Mouse (Mus musculus) c-Kit-positive CD71-negative TER-119-negative erythroid progenitor cells, embryonic 14.5 days (primary cell): Measurements from ENCODE around the gene Faf1.

ENCODE experiments used
- DNase-seq: peaks from one replicate; pipeline ENCODE4 v3.0.0-alpha.2; 2013; ENCODE audit warnings: low read depth

Faf1 gene

DNA sequence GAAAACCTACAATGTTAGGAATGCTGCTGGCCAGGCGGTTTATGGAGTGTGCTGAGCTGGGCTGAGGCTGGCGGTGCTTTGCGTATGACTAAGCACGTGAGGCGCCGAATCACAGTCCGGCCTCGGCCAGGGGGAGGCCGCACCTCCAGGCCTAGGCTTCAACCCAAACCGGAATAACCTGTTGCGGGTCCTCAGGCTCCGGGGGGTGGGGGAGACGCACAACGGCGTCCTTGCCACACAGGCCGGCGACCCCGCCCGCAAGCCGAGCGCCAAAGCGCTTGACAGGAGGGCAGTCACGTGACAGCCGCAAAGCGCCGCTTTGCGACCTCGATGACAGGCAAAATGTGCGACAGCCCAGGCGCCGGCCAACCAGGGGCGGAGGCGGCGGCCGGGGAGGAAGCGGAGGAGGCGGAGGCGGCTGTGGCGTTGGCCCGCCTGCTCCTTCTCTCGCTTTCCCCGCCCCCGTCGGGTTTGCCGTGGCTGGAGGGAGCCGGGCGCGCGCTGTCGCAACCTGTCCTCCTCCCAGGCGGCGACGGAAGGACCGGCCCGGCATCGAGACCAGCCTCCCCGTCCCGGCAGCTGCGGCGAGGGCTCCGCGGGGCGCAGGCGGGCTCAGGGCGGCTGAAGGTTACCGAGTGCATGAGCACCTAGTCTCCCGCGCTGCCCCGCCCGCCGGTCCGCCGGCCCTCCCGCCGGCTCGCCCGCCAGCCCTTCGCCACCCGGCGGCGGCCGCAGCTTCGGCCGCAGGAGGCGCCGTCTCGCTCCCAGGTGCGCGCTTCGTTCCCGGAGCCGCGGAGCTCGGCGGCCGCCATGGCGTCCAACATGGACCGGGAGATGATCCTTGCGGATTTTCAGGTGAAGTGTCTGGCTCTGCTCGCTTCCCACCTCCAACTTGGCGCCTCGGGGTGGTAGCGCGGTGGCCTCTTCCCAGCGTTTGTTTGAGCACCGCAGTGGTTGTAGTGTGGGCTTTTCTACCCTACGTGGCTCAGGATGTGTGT, at the start of gene Faf1:
Gene Faf1, plus strand, starts transcription at position 371 of the 998 bp plus-strand sequence.
- peak; percentile 92 for DNase-seq

DNA sequence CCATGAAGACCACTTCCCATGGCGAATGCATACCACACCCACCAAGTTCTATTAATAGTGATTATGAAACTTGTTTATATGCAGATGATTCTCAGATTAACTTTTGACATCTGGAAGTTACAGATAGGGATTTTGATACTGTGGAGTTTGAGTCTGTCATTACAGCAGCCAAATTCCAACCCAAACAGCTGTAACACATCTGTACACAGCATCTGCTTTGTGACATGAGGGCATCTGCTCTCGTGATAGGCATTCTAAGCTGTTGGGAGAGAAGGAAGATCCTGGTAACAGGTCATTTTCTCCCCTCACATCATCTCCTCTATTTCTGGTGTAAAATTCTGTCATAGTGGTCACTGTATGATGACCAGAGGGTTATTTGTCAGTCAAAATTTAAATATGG, 46.2 kb upstream of the Faf1 start:
- no peak for DNase-seq

DNA sequence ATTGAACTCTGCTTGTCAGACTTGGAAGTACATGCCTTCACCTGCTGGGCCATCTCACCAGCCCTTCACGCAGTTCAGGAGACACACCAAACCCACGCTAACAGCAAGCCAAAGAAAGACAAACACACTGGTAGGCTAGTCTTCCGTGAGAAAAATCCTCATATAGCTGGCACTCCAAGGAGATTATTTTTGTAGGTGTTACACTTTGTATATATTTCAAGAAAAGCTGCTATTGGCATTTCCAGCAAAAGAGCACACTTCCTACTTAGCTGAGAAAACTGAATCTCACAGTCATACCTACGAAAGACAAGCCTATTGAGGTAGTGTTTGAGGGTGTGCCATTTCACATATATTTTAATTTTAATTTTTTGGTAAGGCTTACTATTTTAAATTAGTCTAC, 45.4 kb upstream of the Faf1 start:
- no peak for DNase-seq

DNA sequence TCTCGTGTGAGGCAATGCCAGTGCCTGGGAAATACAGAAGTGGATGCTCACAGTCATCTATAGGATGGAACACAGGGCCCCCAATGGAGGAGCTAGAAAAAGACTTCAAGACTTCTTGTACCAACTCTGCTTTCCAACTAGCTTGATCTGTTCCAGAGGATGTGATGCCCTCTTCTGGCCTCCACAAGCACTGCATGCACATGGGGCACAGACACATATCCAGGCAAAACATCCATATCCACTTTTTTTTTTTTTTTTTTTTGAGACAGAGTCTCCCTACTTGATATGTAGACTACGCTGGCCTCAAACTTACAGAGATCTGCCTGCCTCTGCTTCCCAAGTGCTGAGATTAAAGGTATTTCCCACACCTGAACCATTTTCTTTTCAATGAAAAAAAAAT, 41.4 kb upstream of the Faf1 start:
- DNase-seq, result no peak

DNA sequence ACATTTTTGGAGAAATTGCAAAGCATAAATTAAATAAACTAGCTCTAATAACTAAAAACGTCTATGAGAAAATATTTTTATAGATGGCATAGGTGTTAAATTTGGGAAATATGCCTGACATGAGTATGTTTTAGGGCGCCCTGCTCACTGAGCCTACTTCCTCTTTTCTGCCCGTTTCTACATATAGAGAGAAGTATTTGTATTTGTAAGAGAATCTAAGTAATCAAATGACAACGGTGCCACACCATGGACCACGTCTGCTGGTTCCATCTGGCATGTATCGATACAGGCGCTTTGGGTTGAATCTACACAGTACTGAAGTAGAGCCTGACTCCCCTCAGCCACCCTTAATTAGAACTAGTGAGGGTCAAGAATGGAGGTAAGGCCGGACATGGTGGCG, 37.0 kb upstream of the Faf1 start:
- no peak for DNase-seq

DNA sequence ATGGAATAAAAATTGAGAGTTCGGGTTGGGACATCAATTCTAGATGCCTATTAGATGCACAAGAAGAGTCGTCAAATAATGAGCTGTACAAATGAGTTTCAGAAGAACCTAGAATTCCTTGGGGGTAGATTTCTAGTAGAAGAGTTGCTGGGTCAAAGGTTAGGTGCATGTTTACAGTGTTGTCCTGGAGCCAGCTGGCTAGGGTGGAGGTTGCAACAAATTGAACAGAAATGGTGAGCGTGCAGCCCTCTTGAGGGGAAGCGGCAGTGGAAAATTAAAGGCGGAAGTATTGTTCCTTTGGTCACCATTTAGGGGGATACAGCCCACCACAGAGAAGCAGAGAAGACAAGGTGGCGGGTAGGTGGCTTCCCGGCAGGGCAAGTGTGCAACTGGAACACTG, 36.2 kb upstream of the Faf1 start:
- DNase-seq, result no peak

DNA sequence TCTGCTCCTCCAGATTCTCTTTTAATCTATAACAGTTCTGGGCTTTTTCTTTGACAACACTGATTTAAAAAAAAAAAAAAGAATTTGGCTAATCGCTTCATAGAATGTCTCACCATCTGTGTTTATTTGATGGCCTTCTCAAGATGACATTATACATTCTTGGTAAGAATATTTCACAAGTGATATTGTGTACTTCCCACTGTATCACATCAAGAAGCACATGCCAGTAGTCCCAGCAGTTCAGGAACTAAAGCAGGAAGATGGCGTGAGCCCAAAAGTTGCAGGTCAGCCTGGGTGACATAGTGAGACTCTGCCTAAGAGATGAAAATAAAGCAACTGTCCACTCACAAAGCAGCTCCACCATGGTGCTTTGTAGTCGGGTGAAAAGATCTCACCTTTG, 34.9 kb upstream of the Faf1 start:
- DNase-seq, result no peak

DNA sequence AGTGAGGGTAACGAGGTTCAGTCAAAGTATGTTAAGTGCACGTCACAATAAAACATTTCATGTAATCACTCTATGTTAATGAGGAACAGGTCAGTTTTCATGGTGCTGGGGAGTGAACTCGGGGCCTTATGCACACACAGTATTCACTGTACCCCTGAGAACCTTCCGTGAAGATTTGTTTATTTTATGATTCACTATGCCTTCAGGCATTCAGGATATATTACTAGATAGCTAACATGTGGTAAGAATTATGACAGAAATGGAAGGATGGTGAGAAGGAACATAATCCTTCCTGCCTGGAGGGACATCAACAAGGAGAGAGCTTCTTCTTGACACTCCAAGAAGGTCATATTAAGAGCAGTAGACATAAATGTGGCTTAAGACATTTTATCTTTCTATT, 29.1 kb upstream of the Faf1 start:
- DNase-seq, result no peak

DNA sequence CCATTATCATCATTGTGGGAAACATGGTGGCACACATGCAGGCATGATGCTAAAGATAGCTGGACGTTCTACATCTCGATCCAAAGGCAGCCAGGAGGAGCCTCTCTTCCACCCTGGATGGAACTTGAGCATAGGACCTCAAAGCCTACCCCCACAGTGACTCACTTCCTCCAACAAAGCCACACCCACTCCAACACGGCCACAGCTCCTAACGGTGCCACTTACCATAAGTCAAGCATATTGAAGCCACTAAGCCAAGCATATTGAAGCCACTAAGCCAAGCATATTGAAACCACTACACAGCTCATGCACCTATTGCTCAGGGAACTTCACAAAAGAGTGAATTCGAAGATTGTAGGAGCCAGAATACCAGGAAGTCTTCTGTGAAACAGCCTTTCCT, 27.1 kb upstream of the Faf1 start:
- no peak for DNase-seq

DNA sequence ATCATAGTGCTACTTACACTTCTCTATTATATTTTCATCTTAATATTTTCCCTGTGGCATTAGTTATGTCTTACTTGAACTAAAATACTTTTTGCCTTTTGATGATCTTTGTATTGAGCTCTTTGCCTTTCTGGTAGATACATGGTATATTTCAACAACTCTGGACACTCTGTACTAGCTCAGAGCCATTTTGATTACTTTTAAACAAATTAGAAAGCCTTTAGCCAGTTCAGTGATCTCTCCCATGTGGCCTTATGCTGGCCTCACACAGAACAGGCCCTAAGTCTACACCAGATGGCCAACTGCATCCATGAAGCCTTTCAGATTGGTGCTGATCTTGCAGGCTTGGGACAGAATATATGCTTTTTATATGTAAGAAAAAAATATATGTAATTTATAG, 23.1 kb upstream of the Faf1 start:
- DNase-seq, result no peak

DNA sequence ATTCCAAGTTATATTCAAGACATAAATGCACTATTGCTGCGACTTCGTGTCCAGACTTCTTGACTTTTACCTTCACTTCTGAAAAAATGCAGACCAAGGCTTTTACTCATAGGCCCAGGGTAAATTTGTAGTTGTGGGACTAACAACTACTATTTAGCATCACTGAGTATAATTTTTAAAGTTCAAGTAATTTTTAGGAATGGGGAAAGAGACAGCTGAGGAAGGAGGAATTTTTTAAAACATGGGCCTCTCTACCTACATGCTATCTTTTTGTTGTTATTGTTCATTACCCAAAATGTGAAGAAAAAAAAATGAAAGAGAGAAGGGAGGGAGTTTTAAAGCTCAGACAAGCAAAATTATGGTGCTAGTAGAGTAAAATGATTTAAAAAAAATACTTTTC, 21.7 kb upstream of the Faf1 start:
- DNase-seq, result no peak

DNA sequence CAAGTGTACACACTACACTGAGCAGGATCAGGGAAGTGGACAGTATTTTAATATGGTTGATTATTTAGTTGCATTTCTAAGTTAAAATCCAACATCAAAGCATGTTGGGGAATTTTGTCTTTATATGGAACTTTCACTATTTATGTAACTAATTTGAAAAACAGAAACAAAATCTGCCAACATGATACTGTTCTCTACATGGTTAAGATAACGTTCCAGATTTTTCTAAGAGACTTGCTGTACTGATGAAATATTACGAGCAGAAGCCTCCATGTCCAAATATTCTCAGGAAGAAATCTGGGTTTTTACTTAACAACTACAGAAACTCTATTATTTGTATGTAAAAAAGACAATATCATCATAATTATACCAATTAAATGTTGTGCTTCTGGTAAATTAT, 20.6 kb upstream of the Faf1 start:
- no peak for DNase-seq

DNA sequence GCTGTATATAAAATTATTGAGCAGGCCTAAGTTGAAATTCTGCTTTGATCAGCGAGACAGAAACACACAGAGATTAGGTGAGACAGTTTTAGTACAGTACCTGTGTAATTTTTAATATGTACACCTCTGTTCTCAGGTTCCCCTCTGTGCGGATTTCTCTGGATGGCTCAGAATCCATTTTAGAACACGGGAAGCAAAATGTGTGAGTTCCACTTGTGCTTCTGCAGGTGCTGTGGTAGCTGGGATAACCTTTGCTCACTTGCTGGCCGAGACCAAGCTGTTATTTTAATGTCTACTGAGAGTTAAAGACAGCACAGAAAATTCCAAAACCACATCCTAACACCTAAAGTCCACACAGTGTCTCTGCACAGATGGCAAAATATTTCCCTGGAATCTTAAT, 20.1 kb upstream of the Faf1 start:
- DNase-seq, result no peak

DNA sequence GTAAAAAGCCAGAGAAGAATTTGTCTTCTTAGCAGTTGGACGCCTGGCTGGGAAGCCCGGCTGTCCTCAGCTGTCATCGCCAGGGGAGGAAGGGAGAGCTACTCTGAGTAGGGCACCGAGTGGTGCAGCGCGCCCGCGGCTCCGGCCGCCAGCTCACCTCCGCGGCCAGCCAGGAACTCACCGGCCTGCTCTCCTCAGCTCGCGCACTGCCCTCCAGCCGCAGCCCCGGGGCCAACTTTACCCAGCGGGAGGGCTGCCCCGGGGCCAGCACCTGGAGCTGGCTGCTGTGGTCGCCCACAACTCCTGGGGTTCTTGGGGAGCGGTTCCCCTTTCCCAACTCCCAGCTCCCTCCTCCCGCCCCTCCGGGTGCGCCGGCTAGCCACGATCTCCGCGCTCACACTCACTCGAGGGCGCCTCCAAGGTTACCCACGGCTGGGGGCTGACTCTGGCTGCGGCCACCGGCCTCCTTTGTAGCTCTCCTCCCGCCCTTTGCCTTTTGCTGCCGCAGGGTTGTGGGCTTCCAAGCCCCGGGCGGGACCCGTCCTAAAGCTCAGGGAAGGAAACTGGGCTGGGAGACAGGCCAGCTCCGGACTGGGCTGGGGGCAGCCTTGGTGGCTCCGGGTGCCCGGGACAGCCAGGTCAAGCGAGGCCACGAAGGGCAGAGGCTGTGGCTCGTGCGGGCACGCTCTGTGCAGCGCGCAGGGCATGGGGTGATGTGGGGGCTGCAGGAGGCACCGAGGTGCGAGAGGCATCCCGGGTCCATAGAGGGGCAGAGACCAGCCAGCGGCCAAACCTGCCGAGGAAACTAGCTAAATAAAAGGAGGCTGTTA, 19.2 kb upstream of the Faf1 start:
- no peak for DNase-seq

DNA sequence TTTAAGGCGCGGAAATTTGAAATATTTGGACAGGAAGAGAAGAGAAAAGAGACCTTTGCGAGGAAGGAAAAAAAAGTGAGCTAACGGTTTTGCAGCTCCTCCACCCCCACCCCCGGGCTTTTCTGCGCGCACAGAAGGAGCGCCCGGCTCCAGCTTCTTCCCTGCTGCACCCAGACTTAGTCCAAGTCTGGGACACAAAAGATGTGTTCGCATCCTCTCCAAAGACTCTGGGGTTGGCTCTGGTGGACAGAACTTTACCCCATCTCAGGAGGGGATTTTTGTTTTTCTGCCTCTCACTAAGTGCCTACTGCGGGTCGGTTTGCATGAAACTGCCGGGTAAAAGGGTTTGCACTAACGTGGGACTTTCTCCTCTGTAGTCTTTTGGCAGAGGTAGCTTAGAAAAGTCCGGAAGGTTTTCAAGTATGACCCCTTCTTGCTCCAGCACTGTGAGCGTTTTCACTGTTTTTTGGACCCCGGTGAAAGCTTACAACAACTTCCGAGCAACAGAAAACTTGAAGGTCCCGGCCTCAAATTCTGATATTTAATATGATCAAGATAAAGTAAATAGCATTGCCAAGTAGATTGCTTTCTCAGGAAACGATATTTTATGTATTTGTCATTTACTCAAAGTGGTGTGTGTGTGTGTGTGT, 18.4 kb upstream of the Faf1 start:
- DNase-seq, result no peak

DNA sequence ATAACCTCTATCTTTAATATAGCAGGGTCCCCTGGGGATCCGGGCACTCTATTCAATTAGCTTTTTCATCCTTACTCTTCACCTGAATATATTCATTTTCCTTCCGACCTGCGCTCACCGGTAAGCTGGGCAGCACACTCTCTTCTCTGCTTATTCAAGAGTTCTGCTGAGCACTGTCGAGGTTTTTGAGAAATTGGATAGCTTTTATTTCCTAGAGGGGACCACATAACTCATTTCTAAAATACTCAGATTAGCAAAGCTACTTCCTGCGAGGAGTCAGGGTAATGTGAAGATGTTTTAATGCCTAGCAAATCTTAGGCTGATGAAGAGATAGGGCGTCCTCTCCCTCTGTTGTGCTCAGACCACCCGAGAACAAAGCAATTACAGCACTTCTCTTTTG, 17.6 kb upstream of the Faf1 start:
- no peak for DNase-seq

DNA sequence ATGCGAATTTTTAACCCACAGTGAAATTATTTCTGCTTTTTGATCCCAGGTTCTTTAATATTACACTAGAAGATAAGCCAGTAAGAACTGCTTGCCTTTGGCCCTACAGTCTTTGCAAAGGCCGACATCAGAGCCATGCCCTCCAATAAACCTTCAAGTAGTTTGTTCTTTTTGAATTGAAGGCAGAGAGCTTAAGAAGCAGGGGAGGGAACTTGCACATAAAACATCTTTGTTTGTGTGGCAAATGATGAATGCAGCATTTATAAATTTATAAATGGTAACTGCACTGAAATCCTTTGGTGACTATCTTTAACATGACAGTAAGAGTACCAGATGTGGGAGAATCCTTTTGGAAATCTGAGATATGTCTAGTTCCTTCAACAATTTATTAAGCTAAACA, 16.8 kb upstream of the Faf1 start:
- DNase-seq, result no peak

DNA sequence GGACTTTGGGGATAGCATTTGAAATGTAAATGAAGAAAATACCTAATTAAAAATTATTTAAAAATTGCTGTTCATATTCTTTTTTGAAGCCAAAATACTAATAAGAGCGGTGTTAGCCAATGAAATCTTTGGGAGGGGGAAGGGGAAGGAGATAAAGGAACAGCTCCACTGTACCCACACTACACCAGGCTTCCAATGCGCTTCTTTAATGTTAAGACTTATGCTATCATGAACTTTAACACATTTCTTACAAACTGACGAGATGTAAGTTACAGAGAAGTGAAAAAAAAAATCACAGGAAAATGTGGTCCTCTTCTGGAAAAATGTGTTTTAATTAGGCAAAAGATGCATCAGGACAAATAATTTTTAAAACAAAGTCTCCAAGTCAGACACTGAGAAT, 15.8 kb upstream of the Faf1 start:
- DNase-seq, result no peak

DNA sequence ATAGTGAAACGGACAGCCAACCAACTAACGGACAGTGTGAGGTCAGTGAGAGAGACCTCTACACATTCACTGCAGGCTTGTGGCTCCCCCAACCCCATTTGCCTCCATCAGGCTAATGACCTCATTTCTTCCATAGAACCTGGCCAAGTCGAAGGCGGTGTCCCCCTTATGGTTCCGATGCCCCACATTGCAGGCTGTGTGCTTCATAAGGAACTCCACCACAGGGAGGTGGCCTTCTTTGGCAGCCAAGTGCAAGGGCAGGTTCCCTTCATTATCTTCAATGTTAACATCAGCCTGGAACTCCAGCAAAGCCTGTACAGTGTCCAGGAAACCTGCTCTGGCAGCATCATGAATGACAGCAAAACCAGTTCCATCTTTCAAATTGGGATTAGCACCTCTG, 15.2 kb upstream of the Faf1 start:
- no peak for DNase-seq

DNA sequence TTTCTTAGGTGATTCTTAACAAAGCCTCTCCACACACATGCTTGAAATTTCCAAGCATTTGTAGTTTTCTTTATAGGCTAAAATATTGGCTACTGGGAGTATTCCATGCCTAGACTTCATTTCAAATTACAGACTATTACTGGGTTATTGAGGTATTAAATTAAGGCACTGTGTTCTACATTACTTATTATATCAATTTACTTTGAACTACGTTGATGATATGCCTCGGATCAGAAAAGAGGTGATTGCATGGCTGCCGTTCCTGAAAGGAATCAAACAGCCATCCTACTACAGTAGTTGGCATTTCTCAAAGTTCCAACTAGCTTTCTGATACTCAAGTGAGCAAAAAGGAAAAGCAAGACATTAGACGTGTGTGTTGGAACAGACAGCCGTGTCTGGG, 14.1 kb upstream of the Faf1 start:
- no peak for DNase-seq

DNA sequence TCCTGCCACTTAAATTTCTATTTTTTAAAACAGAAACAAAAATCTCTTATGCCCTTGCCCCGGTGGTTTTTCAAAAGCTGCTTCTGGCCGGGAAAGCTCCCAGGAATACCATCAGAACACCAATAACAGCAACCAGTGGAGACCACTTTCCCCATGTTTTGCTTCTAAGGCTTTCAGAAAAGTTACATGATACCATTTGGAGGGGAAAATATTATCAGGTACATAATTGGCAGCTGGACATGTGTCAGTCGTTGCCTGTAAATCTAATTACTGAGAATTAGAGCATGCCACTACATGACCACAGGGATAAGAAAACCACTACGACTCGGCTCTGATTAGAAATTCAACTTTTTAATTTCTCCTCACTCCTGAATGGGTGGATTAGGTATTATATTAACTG, 12.3 kb upstream of the Faf1 start:
- DNase-seq, result no peak

DNA sequence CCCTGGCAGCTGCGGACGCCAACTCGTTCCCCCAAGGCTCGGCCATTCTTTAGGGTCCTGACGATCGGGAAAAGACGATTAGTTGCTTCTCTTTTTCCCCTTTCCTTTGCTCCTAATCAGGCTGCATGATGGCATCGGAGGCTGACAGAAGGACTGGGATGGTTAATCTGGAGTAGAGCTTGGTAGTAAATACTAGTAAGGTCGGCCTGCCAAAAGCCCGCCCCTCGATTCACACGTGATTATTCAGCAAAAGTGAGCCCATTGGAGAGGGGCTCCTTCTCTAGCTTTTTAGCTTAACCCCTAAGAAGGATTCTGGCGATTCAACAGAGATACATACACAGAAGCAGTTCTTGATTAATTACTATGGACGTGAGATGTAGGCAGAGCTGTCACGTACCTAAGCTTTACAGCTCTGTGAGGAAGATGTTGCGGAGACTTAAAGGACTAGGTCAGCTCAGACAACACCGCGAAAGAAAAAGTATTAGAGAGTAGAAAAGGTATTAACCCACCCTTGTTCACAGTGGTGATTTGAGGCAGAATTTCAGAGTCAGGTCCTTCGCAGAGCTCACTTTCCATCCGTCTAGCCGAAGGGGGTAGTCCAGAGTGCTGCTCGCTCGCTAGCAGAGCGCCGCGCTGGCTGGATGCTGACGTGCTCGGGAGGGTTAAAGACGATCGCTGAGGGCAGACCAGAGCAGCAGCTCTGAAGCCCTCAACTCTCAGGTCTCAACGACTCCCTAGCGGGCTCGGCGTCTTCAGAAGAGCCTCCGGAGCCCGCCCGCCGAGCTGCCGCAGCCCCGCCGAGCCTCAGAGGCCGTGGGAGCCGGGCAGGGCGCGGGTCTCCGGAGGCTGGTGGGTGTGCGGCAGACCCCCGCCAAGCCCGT, 11.0 kb upstream of the Faf1 start:
- DNase-seq, result no peak
